Mouse (Mus musculus) T-helper 1 cell (primary cell): ENCODE measurements around the gene Mrln.
"Not testable (repeated sequence)": the region's sequence is repeated elsewhere in the genome, so short reads cannot be mapped to it uniquely, and the experiment has no call there.

Experiments
- in situ Hi-C: fragments of 300-600 bp; cut with MboI, MseI; formaldehyde crosslinking; loops from one replicate; pipeline ENCODE4 v1.15.1; 2025; ENCODE audit warnings: high pct_unique_total_duplicates

Mrln gene

GRCm38 (mm10) chr10:70195279-70195678, 9.2 kb upstream of the Mrln start:
- in situ Hi-C loops: no loop called here

DNA sequence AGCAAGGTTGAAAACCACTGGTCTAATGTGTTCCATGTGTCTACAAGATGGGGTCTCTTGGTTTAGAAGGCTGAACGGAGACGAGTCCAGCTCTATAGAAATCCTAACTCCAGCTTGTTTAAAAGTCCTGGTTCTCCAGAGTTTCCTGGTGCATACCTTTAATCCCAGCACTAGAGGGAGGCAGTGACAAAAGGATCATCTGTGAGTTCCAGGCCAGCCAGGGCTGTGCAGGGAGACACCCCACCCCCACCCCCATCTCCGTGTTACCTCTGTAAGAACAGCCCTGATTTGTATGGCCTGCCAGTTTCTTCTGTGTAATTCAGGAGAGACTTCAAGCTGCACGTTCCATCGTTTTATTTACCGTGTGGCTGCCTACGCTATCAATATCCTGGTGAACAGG, 8.7 kb upstream of the Mrln start:
- in situ Hi-C loops: no loop called here

GRCm38 (mm10) chr10:70196666-70197065, 7.8 kb upstream of the Mrln start:
- in situ Hi-C loops: no loop called here

DNA sequence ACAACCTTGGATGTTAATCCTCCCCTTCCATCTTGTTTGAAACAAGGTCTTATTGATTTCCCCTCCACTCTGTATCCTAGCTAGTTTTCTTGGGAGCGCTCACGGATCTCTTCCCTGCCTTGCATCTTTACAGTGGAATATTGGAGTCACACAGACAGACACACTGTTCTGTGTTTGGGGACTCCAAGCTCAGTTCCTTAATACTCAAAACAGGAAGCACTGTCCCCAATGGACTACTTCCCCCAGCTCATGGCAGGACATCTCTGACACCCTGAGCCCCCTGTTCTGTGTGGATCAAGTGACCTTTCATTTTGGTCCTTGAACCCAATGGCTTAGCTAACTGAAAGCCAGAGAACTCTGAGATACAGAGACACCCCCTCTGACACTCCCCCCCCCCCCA, 6.9 kb upstream of the Mrln start:
- in situ Hi-C loops: no loop called here

DNA sequence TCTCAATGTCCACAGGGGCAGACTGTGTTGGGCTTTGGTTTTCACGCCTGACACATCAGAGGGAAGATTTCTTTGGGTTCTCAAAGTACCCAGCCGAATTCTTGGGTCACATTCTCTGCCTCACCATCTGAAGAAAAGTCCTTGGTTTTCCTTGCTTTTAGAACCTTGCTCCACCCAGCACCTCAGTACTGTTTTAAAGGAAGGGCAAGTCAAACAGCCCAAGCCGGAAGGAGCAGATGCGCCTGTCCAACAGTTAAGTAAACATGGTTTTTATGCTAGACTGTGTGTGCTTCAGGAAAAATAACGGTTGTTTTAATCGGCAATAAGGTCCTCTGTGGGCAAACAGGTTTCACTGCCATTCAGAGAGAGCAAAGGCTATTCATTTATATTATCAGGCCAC, 6.5 kb upstream of the Mrln start:
- in situ Hi-C loops: no loop called here

- in situ Hi-C loops: no loop called here
These were observed 5.5 kb upstream of the Mrln start for GRCm38 (mm10) chr10:70198951-70199463.

- in situ Hi-C loops: no loop called here
These were observed 4.8 kb upstream of the Mrln start for GRCm38 (mm10) chr10:70199466-70200210.

DNA sequence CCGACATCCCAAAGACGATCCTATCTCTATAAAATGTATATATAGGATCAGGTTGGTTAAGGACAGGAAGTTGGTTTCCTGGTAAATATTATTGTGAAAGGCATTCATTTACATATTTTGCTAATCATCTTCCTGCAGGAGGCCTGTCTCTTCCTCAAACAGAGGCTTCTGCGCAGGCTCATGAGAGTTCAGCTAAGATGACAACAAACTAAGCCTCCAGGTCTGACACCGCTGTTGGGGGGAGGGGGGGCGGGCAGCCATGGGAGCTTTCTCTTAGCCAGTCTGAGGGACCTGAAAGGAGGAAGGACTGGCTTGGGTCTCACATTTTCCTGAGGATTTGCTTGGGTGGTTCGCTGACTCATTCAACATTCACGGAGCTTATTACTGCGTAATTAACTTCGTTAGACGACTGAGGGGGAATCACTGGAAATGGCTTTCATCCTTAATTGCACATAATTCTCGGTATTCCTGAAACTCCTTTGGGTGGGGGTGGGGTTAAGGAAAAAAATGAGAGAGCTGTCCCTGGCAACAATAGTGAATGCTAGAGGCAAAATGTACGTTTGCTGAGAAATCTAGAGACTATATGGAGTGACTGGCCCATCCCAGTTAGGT, 3.5 kb upstream of the Mrln start:
- in situ Hi-C loops: no loop called here

DNA sequence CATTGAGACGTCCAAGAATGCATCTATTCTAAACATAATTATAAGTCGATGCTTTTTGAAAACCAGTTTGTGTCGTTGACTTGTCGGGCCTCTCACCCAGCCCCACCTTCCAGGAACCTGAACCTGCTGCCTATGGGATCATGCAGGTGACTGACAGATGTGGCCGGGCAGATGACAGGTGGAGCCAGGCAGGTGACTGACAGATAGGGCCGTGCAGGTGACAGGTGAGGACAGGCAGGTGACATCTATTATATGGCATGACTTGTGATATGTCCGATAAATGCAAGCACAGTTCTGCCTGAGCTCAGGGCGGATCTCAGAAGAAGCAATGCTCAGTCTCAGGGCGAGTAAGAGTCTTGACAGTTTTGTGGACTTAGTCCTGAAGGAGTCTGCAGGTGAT, 6.8 kb downstream of the Mrln start:
- in situ Hi-C loops: no loop called here

- in situ Hi-C loops: no loop called here
These were observed 16.5 kb downstream of the Mrln start for GRCm38 (mm10) chr10:70220971-70221370.

GRCm38 (mm10) chr10:70222231-70222630, 17.8 kb downstream of the Mrln start:
- in situ Hi-C loops: not testable (repeated sequence)

- in situ Hi-C loops: no loop called here
These were observed 20.1 kb downstream of the Mrln start for GRCm38 (mm10) chr10:70224571-70224970.

GRCm38 (mm10) chr10:70225760-70226159, 21.3 kb downstream of the Mrln start:
- in situ Hi-C loops: no loop called here

- in situ Hi-C loops: no loop called here
These were observed 22.1 kb downstream of the Mrln start for GRCm38 (mm10) chr10:70226608-70227007.

GRCm38 (mm10) chr10:70230352-70230751, 25.9 kb downstream of the Mrln start:
- in situ Hi-C loops: no loop called here

DNA sequence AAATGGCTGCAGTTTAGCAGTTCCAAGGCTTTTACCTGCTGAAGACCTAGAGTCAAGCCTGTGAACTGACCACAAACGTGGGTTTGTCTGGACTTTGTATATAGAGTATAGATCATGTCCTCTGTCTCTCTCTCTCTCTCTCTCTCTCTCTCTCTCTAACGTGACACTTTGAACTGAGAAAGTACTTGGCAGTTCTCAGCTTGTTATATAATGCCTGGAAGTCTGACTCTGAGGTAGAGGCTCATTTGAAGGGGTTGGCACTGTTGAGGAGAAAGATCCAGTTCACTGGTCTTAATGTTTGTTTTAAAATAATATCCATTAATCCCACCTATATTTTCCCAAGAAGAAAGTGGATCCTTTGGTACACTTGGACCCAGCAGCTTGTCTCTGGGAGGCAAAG, 33.5 kb downstream of the Mrln start:
- in situ Hi-C loops: no loop called here

- in situ Hi-C loops: no loop called here
These were observed 38.4 kb downstream of the Mrln start for GRCm38 (mm10) chr10:70242751-70243444.

- in situ Hi-C loops: no loop called here
These were observed 40.6 kb downstream of the Mrln start, which contains the start of gene Slc16a9 for GRCm38 (mm10) chr10:70244921-70245558. Gene Slc16a9, plus strand, starts transcription at chr10:70245100.

- in situ Hi-C loops: no loop called here
These were observed 41.1 kb downstream of the Mrln start for GRCm38 (mm10) chr10:70245559-70245945.

DNA sequence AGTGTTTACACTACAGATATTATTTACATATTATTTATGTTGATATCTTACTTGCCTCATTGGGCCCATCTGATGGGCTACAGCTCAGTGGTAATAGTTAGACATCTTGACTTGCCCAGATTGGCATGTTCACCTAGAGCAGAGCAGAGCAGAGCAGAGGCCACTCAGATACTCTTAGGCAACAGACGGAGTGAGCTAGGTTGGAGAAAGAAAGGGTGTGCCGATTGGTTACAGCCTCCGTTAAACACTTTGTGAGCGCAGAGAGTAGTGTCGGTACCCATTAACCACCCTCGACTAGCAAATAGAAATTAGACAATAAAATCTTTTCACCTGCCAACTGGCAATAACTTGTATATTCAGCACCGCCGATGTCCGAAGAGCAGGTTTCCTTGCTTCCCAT, 41.6 kb downstream of the Mrln start:
- in situ Hi-C loops: no loop called here

DNA sequence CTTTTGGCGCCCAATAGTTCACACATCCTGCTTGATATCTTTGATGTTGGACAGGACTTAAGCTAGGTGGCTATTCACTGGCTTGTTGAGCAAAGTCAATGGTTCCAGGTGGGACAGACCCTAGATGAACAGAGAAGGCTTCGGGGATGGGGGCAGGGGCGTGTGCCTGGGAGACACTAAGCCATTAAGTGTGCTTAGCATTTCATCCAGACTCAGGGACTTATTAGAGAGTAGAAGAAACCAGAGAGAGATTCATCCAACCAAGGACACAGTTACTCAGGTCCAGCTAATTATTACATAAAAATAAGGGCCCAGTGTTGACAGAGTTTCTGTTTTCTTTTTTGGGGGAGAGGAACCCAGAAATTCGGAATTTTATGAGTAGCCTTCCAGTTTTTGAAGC, 45.9 kb downstream of the Mrln start:
- in situ Hi-C loops: no loop called here

DNA sequence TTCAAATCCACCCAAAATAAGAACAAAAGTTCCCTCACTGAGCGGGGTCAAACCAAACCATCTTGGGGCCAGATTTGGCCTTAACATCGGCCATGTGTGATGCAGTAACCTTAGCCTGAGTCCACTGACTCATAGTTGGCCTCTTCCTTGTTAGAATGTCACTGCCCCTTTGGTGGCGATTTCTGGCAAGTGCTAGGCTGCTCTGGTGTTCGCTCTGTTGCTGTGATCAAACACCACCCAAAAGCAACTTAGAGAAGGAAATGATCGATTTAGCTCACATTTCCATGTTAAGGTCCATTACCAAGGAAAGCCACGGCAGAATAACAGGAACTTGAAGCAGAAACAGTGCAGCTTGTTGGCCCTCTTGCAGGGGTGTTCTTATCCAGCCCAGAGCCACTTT, 46.3 kb downstream of the Mrln start:
- in situ Hi-C loops: no loop called here
